Mouse (Mus musculus): Measurements from ENCODE around the gene Ccl11. TPM values are rescaled to one million over a fixed set of nuclear protein-coding genes. Genes with fewer than 3 reads are reported as not detected.

The Ccl11 gene
- polyA plus RNA-seq, 1 experiment from 2014 or later, result not detected

DNA sequence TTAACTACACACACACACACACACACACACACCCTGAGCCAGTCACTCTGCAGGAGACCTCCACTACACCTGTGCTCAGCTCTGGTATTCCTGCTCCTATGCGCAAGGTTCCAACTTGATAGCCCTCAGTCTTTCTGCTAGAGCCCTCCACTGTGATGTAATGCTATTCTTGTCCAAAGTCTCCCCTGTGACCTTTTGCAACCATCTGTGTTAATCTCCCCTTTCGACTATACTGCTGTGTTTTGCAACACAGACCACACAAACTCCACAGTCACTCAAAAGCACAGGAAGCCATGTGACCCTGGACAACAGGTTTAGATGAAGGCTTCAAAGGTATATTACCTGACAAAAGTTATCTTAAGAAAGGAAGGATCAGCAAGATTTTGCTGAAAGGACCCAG lies 5.8 kb downstream of the Ccl11 start:
- no peaks in the 10 kb centered on the region for H3K4me1 ChIP-seq
- no peaks in the 10 kb centered on the region for H3K9me3 ChIP-seq
- H3K36me3 ChIP-seq (replicated peaks), result no peaks in the 10 kb centered on the region
- WGBS, result 82% methylated on average over 2 of the region's 2 CpGs
- H3K27ac ChIP-seq (replicated peaks), result no peak overlapping the region
- DNase-seq (ENCODE audit: low spot score), result no peak
- no peaks in the 10 kb centered on the region for H3K27me3 ChIP-seq (replicated peaks; ENCODE audit: low read depth, poor library complexity, severe bottlenecking)
- no peak overlapping the region for H3K4me3 ChIP-seq

DNA sequence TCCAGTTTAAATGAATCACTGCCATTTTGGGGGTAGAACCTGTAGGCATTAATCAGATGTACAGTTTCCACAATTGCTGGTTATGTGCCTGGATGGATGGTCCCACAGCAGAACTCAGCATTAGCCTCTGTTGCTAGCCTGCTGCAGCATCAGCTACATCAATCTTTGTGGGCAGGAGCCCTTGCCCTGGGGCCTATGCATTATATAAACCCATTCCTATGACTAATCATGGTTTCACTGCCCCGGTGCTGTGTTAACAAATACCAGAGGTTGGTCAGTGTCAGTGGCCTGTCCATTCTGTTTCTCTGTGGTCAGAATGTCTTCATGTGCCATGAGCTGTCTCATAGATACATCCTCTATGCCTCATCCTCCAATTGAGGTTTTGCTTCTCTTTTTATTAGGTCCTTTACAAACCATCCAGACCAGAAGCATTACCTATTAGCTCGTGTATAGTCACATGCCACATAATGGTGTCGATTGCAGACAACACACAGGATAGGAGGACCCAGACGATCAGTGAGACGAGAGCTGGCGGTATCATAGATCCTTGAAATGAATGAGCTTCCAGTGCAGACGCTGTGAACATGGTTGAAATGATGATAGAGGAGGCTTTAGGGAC lies 9.4 kb downstream of the Ccl11 start:
- Histone ChIP-seq H3K9me3 (no peaks in the 10 kb centered on the region), H3K27me3 (replicated peaks; ENCODE audit: low read depth, poor library complexity, severe bottlenecking) (no peaks in the 10 kb centered on the region), H3K4me1 (no peaks in the 10 kb centered on the region), H3K27ac (replicated peaks) (no peak overlapping the region), H3K4me3 (no peak overlapping the region), H3K36me3 (replicated peaks) (no peaks in the 10 kb centered on the region)
- no peak for DNase-seq (ENCODE audit: low spot score)
- WGBS, result 89% methylated on average over 7 of the region's 7 CpGs

DNA sequence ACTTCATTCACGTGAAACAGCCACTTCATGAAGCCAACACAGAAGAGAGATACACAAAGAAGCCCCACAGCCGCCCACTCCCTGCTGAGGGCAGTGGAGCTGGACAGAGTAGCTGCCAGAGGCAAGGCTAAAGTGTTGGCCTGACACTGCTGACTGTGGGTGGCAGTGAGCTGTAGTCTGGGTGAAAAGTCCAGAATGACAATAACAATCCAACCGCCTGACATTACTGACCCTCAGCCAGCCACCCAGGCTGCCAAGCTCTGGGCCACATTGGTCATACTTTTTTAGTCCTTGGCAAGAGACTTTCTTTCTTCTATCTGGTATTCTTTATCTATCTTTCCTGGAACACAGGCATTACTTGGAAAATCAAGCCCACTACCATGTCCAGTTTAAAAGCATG lies 13.5 kb downstream of the Ccl11 start:
- 76% methylated on average over 3 of the region's 3 CpGs for WGBS
- no peak overlapping the region for H3K4me3 ChIP-seq

DNA sequence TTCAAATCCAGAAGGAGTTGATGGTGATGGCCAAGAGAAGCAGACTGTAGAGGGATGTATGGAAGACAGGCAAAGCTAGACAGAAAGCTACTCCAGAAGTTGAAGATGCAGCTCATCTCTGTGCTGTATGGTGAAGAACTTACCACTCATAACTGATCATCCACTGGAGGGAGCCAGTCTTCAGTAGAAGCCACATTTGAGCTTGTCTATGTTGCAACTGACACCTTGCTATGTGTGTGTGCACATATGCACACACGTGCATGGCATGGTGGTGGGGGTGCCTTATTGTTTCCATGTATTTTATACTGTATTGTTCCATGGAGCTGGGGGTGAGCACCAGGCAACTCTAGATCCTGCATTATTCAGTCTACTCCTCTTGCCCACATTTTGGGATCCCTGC lies 14.8 kb downstream of the Ccl11 start:
- H3K9me3 ChIP-seq, result no peaks in the 10 kb centered on the region
- no peak overlapping the region for H3K4me3 ChIP-seq
- no peaks in the 10 kb centered on the region for H3K27me3 ChIP-seq (replicated peaks; ENCODE audit: low read depth, poor library complexity, severe bottlenecking)
- no peaks in the 10 kb centered on the region for H3K4me1 ChIP-seq
- no peaks in the 10 kb centered on the region for H3K36me3 ChIP-seq (replicated peaks)
- 90% methylated on average over 1 of the region's 1 CpGs for WGBS
- DNase-seq (ENCODE audit: low spot score), result no peak
- H3K27ac ChIP-seq (replicated peaks), result no peak overlapping the region

More for the DNA sequence above, 13.5 kb downstream of the Ccl11 start:
- Histone ChIP-seq H3K36me3 (replicated peaks) (no peaks in the 10 kb centered on the region), H3K9me3 (no peaks in the 10 kb centered on the region), H3K27ac (replicated peaks) (no peak overlapping the region), H3K4me1 (no peaks in the 10 kb centered on the region), H3K27me3 (replicated peaks; ENCODE audit: low read depth, poor library complexity, severe bottlenecking) (no peaks in the 10 kb centered on the region)
- DNase-seq (ENCODE audit: low spot score), result no peak

DNA sequence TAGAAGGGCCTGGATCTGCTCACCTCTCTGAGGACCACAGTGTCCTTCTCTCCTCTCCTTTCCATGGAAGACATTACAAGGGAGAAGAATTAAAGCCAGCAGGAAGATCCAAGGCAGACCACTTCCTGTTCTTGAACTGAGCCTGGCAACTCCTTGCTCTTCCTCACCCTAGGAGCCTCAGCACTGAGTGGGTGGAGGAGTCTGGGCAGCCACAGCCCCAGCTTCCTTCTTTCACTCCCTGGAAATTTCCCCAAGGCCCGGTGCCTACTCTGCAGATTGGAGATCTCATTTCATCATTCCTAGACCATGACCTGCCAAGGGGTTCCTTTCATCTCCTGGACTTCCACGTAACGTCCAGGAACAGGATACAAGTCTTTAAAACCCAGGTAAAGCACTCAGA lies 15.4 kb downstream of the Ccl11 start:
- no peak overlapping the region for H3K27ac ChIP-seq (replicated peaks)
- no peaks in the 10 kb centered on the region for H3K27me3 ChIP-seq (replicated peaks; ENCODE audit: low read depth, poor library complexity, severe bottlenecking)
- DNase-seq (ENCODE audit: low spot score), result no peak
- H3K4me3 ChIP-seq, result no peak overlapping the region
- H3K9me3 ChIP-seq, result no peaks in the 10 kb centered on the region
- H3K36me3 ChIP-seq (replicated peaks), result no peaks in the 10 kb centered on the region
- H3K4me1 ChIP-seq, result no peaks in the 10 kb centered on the region
- 82% methylated on average over 3 of the region's 3 CpGs for WGBS

DNA sequence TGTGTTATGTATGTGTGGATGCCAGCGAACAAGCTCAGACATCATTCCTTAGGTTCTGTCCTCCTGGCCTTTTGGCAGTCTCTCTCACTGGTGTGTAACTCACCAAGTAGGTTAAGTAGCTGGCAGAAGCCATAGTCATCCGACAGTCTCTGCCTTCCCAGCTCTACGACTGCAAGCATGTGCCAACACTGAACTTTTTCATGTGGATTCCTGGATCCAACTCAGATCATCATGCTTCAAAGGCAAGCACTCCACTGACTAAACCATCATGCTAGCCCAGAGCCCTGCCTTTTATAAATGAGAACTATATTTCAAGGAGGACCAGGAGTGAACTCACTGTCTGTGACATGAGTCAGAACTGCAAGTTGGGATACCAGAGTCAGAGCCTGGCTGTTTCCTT lies 16.1 kb downstream of the Ccl11 start:
- 89% methylated on average over 3 of the region's 3 CpGs for WGBS
- no peaks in the 10 kb centered on the region for H3K9me3 ChIP-seq
- H3K4me1 ChIP-seq, result no peaks in the 10 kb centered on the region
- H3K4me3 ChIP-seq, result no peak overlapping the region
- no peaks in the 10 kb centered on the region for H3K27me3 ChIP-seq (replicated peaks; ENCODE audit: low read depth, poor library complexity, severe bottlenecking)
- no peak overlapping the region for H3K27ac ChIP-seq (replicated peaks)
- DNase-seq (ENCODE audit: low spot score), result no peak
- H3K36me3 ChIP-seq (replicated peaks), result no peaks in the 10 kb centered on the region

DNA sequence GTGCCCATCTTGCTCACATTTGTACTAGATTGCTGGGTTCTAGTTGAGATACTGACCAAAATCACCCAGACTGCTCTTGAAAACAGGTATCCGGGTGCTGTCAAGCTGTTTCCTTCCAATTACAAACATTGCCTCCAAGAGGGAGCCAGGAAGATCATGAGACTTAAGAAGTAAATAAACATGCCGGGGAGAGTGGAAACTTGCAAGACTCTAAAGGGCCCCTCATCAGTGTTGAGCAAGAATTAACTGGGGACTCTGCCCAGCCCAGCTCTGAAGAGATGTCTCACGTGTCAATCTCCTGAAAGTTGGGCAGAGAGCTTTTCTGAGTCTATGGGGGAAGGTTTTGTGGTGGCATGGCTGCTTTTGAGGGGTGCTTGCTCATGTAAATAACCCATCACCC lies 19.4 kb downstream of the Ccl11 start:
- no peak for DNase-seq (ENCODE audit: low spot score)
- Histone ChIP-seq H3K4me3 (no peak overlapping the region), H3K9me3 (no peaks in the 10 kb centered on the region), H3K27me3 (replicated peaks; ENCODE audit: low read depth, poor library complexity, severe bottlenecking) (no peaks in the 10 kb centered on the region), H3K27ac (replicated peaks) (no peak overlapping the region), H3K4me1 (no peaks in the 10 kb centered on the region), H3K36me3 (replicated peaks) (no peaks in the 10 kb centered on the region)
- 72% methylated on average over 3 of the region's 3 CpGs for WGBS

DNA sequence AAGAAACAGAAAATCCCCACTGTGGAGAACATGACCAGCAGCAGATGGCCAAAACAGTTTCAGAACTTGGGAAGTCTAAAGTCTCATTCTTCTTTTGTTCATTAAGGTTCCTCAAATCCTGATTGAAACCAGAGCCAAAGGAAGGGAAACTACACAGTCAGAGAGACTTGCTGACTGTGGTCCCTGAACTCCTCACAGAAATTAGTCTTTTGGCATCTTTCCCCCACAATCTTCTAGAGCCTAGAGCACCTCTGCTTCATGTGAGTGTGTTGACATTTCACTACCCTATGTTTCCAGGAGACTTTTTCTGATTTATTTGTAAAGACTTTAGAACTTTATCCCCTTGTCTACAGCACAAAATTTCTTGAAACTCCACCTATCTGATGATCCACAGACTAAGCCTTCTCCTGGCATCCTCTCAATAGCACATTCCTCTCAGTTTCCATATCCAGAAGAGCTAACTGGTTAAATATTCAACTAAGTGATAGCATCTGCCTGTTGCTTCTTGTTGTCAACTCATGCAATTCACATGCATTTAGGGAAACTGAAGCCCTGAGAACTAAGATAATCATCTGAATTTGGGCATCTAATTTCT lies 20.6 kb downstream of the Ccl11 start:
- Histone ChIP-seq H3K36me3 (replicated peaks) (no peaks in the 10 kb centered on the region), H3K27me3 (replicated peaks; ENCODE audit: low read depth, poor library complexity, severe bottlenecking) (no peaks in the 10 kb centered on the region), H3K4me3 (no peak overlapping the region), H3K27ac (replicated peaks) (no peak overlapping the region), H3K4me1 (no peaks in the 10 kb centered on the region), H3K9me3 (no peaks in the 10 kb centered on the region)
- DNase-seq (ENCODE audit: low spot score), result no peak

DNA sequence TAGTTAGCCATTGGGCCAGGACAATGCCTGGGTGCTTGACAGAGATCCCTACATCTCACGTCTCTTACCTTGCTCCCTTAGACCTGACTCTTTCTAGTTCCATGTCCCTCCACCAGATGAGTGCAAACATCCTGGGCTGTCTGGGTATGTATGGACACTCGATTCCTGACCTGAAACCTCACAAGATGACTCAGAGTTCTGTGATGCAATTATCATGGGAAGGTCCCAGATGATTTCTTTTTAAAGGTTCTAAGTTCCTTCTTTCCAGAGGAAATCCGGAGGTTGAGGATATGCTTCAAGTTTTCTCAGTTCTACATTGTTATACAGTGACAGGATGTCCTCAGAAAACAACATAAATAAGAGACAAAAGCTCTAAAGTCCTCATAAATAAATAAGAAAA lies 23.2 kb downstream of the Ccl11 start:
- WGBS, result 80% methylated on average over 3 of the region's 3 CpGs
- Histone ChIP-seq H3K36me3 (replicated peaks) (no peaks in the 10 kb centered on the region), H3K4me1 (no peaks in the 10 kb centered on the region), H3K27me3 (replicated peaks; ENCODE audit: low read depth, poor library complexity, severe bottlenecking) (no peaks in the 10 kb centered on the region), H3K9me3 (no peaks in the 10 kb centered on the region), H3K27ac (replicated peaks) (no peak overlapping the region), H3K4me3 (no peak overlapping the region)
- no peak for DNase-seq (ENCODE audit: low spot score)

DNA sequence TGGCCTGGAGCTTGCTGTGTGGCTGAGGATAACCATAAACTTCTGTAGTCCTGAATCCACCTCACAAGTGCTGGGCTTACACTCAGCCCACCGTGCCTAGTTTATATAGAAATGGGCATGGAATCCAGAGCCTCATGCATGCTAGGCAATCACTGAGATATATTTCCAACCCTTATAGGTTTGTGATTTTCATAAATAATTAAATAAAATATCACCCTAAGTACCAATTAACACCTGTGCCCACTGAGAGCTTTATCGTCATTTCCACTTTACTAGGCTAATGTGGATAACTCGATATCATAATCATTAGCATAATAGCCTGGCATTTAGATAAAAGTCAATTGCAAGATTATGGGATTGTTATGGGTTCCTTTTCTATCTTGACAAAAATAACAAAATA lies 26.7 kb downstream of the Ccl11 start:
- 0 out of 2 replicates have a peak, but pooled peaks cover 4% of the 10 kb centered on the region for H3K4me1 ChIP-seq
- no peaks in the 10 kb centered on the region for H3K36me3 ChIP-seq (replicated peaks)
- WGBS, result 95% methylated on average over 3 of the region's 3 CpGs
- H3K27me3 ChIP-seq (replicated peaks; ENCODE audit: low read depth, poor library complexity, severe bottlenecking), result no peaks in the 10 kb centered on the region
- no peak overlapping the region for H3K4me3 ChIP-seq
- H3K27ac ChIP-seq (replicated peaks), result no peak overlapping the region
- no peak for DNase-seq (ENCODE audit: low spot score)
- H3K9me3 ChIP-seq, result no peaks in the 10 kb centered on the region

DNA sequence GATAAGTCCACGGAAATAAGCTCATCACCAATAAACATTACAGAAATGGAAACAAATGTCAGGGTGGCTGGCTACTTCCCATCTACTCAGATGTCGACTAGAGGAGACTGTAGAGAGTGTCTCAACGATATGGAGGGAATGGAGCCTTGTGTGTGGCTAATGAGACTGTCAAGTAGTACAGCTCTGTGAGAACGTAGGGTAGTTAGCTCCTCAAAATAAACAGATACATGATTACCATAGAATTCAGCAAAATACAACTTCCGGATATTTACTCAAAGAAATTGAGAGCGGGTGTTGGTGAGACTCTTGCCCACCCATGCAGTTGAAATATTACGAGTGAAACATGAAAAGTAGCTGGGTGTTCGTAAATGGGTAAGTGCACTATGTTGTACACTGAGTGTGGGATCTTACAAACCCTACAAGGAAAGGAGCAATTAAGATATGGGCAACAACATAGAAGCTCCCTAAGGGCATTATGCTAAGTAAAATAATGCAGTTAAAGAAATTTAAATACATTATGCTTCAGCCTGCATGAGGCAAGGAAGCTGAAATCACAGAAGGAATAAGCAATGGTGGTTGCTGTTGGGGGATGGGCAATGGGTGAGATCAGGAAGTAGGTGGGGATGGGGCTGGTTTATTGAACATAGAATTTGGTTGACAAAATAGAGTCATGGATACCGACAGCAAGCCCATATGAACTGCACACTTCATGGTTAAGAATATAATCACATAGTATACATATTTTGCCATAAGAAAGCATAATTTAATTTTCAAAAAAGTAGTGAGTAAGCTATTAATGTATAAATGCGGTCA lies 42.1 kb downstream of the Ccl11 start:
- WGBS, result 87% methylated on average over 10 of the region's 10 CpGs
- Histone ChIP-seq H3K4me1 (0 out of 2 replicates have a peak, but pooled peaks cover 3% of the 10 kb centered on the region), H3K4me3 (no peak overlapping the region), H3K9me3 (no peaks in the 10 kb centered on the region), H3K36me3 (replicated peaks) (no peaks in the 10 kb centered on the region), H3K27me3 (replicated peaks; ENCODE audit: low read depth, poor library complexity, severe bottlenecking) (no peaks in the 10 kb centered on the region), H3K27ac (replicated peaks) (no peak overlapping the region)
- no peak for DNase-seq (ENCODE audit: low spot score)

DNA sequence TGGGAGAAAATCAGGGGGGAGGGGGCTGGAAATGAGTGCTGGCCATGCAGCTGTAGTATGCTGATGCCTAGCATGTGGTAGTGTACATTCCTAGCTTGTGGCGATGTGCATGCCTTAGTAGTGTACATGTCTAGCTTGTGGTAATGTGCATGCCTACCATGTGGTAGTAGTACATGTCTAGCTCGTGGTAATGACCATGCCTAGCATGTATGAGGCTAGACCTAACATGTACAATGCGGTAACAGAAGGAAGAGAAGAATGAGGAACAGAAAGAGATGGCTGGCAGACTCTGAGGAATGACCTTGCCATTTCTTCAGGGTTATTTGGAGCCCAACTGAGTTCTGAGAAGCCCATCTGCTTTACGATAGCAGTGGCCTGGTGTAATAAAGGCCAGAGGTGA lies 43.5 kb downstream of the Ccl11 start:
- Histone ChIP-seq H3K27ac (replicated peaks) (no peak overlapping the region), H3K27me3 (replicated peaks; ENCODE audit: low read depth, poor library complexity, severe bottlenecking) (no peaks in the 10 kb centered on the region), H3K4me3 (no peak overlapping the region), H3K36me3 (replicated peaks) (no peaks in the 10 kb centered on the region), H3K9me3 (no peaks in the 10 kb centered on the region), H3K4me1 (0 out of 2 replicates have a peak, but pooled peaks cover 3% of the 10 kb centered on the region)
- DNase-seq (ENCODE audit: low spot score), result no peak
- WGBS, result 90% methylated on average over 4 of the region's 4 CpGs

DNA sequence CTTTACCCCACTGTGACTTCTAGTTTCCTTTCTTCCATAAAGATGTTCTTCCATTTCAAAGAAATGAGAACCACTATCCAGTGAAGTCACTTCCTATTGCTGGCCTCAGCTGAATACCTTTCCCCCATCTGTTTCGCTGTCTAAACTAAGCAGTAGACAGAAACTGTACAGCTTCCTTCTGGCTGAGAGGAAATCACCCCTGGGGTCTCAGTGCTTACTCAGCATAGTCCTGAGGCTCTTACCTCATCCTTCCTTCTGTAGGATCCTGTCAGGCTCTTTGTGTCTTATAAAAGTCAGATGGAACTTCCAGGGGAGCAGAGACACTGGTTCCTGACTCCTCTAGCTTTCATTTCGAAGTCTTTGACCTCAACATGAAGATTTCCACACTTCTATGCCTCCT lies 43.9 kb downstream of the Ccl11 start, which contains the start of gene Ccl12:
Ccl12 (plus strand) TSS at position 317 of the 400 bp plus-strand sequence.
- Histone ChIP-seq H3K27me3 (replicated peaks; ENCODE audit: low read depth, poor library complexity, severe bottlenecking) (no peaks in the 10 kb centered on the region), H3K36me3 (replicated peaks) (no peaks in the 10 kb centered on the region), H3K4me1 (0 out of 2 replicates have a peak, but pooled peaks cover 3% of the 10 kb centered on the region), H3K27ac (replicated peaks) (no peak within 1 kb of the TSS), H3K9me3 (no peaks in the 10 kb centered on the region), H3K4me3 (no peak within 1 kb of the TSS)
- no peak for DNase-seq (ENCODE audit: low spot score)
- whole genome bisulfite sequencing, result 77% methylated on average over 2 of the region's 2 CpGs
